Mouse (Mus musculus) spleen, postnatal 14 days (tissue): ENCODE results near the gene Becn1.

Experiments
- DNase-seq, 2 experiments: peaks; one replicate each; pipeline ENCODE4 v3.0.0; 2021 to 2022; ENCODE audit warnings: low spot score in 2 of 2

The Becn1 gene

GRCm38 (mm10) chr11:101245071-101245470 is 57.0 kb downstream of the Becn1 start:
- DNase-seq: no peak

- no peak for DNase-seq
Observed at GRCm38 (mm10) chr11:101238071-101238647, 63.9 kb downstream of the Becn1 start.

GRCm38 (mm10) chr11:101236782-101237181 is 65.3 kb downstream of the Becn1 start:
- no peak for DNase-seq
